Mouse (Mus musculus) midbrain, postnatal 0 days (tissue): Measurements from ENCODE around the gene Rtn3. TPM values are rescaled to one million over a fixed set of nuclear protein-coding genes. Genes with fewer than 3 reads are reported as not detected.

Source experiments
- ATAC-seq: fragments of 200-750 bp; cut with Nextera tagmentation; 2 replicates; pipeline ENCODE4 v1.8.0; 2017; ENCODE audit warnings: moderate number of reproducible peaks, mild to moderate bottlenecking, moderate TSS enrichment, moderate library complexity; ENCODE audit not compliant: low FRiP score
- DNase-seq: peaks from one replicate; pipeline ENCODE4 v3.0.0-alpha.2; 2015; ENCODE audit warnings: low spot score
- H3K27ac ChIP-seq: fragments of 300-500 bp; sonication (generic); 2 replicates; pipeline ENCODE4 v1.5.1; 2014; ENCODE audit warnings: low read depth, mild to moderate bottlenecking, low read length, mixed read lengths
- H3K27me3 ChIP-seq: fragments of 300-500 bp; sonication (generic); 2 replicates; pipeline ENCODE4 v1.6.1; 2014; ENCODE audit warnings: low read length, control low read depth, mixed read lengths; ENCODE audit not compliant: insufficient read depth
- H3K36me3 ChIP-seq: fragments of 300-500 bp; sonication (generic); 2 replicates; pipeline ENCODE4 v1.6.1; 2014; ENCODE audit warnings: low read length, control low read depth, mixed read lengths; ENCODE audit not compliant: insufficient read depth
- H3K4me1 ChIP-seq: fragments of 300-500 bp; sonication (generic); 2 replicates; pipeline ENCODE4 v1.6.1; 2014; ENCODE audit warnings: mild to moderate bottlenecking, control low read depth, antibody characterized with exemption, low read length, mixed read lengths; ENCODE audit not compliant: insufficient read depth
- H3K4me2 ChIP-seq: fragments of 300-500 bp; sonication (generic); 2 replicates; pipeline ENCODE4 v1.6.1; 2014; ENCODE audit warnings: low read depth, mild to moderate bottlenecking, low read length, mixed read lengths; ENCODE audit not compliant: poor library complexity, severe bottlenecking
- H3K4me3 ChIP-seq: fragments of 300-500 bp; sonication (generic); 2 replicates; pipeline ENCODE4 v1.5.1; 2014; ENCODE audit warnings: low read depth, mild to moderate bottlenecking, low read length, moderate library complexity
- H3K9ac ChIP-seq: fragments of 300-500 bp; sonication (generic); replicated peaks from 2 replicates; pipeline ENCODE4 v1.6.1; 2014; ENCODE audit warnings: mild to moderate bottlenecking, low read length, moderate library complexity, mixed read lengths; ENCODE audit not compliant: poor library complexity, severe bottlenecking
- H3K9me3 ChIP-seq: fragments of 300-500 bp; sonication (generic); 2 replicates; pipeline ENCODE4 v1.6.1; 2016; ENCODE audit warnings: low read length, control low read depth
- CTCF ChIP-seq: IDR thresholded peaks from 2 replicates; pipeline ENCODE4 v1.5.1; 2016; ENCODE audit warnings: antibody characterized with exemption, mild to moderate bottlenecking
- WGBS: fragments of 180-500 bp; shearing (Covaris S2); extraction: QIAGEN DNeasy Blood & Tissue Kit; methylation state at CpG from one replicate; pipeline ENCODE4 v1.1.7; 2014; 5-methylcytosine and 5-hydroxymethylcytosine counted together
- polyA plus RNA-seq: library from polyadenylated mRNA; unstranded; fragments of >200 nt; fragmentation: Nextera tagmentation; extraction: Ambion mirVana; gene quantifications from 2 replicates; pipeline ENCODE4 v1.2.1, GENCODE M21; 2015
- total RNA-seq: library from RNA; depleted of rRNA; stranded (reverse); fragments of >200 nt; gene quantifications from 2 replicates; pipeline ENCODE4 v1.2.3, GENCODE M21; 2014

Gene Rtn3
- total and polyA plus RNA-seq, 2 experiments from 2014 or later, result 420 to 750 TPM

GRCm38 (mm10) chr19:7436061-7436970 is 46.8 kb downstream of the Rtn3 start:
- Histone ChIP-seq H3K4me1 (no peaks in the 10 kb centered on the region), H3K27ac (peak overlapping the region; percentile 32; the same call in 1 of the 2 replicates), H3K36me3 (peaks cover 30% of the 10 kb centered on the region), H3K27me3 (no peaks in the 10 kb centered on the region), H3K4me3 (no peak overlapping the region), H3K9me3 (no peaks in the 10 kb centered on the region), H3K4me2 (no peak overlapping the region), H3K9ac (no peak overlapping the region)
- ATAC-seq (peak; percentile 70; the same call in 1 of the 2 replicates), DNase-seq (peak; percentile 85)
- peak; percentile 86 for TF ChIP-seq CTCF
- 71% methylated on average over 5 of the region's 5 CpGs for WGBS

GRCm38 (mm10) chr19:7434887-7435286 is 48.2 kb downstream of the Rtn3 start:
- Histone ChIP-seq H3K4me2 (no peak overlapping the region), H3K27me3 (no peaks in the 10 kb centered on the region), H3K27ac (no peak overlapping the region), H3K4me3 (no peak overlapping the region), H3K36me3 (peaks cover 41% of the 10 kb centered on the region), H3K9me3 (no peaks in the 10 kb centered on the region), H3K4me1 (no peaks in the 10 kb centered on the region), H3K9ac (no peak overlapping the region)
- 80% methylated on average over 2 of the region's 2 CpGs for WGBS
- ATAC-seq (no peak), DNase-seq (no peak)
- TF ChIP-seq CTCF, result no peak

DNA sequence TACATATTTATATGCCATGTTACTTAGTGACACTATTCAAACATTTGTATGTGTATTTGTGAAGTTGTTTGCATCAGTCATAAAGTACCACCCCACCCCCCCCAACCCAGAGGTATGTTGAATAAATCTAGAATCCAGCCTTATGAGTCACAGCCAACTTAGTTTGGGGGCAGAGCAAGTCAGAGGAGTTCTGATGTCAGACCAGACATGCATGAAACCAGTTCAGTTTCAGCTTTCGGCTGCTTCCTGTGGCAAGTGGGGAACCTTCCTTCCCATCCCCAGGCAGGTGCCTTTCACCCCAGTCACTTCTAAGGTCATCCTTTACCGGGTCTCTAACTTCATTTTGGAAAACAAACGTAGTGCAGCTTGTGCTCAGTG is 57.7 kb downstream of the Rtn3 start:
- peaks cover 24% of the 10 kb centered on the region for H3K36me3 ChIP-seq
- H3K4me1 ChIP-seq, result peaks cover 12% of the 10 kb centered on the region
- no peak overlapping the region for H3K4me3 ChIP-seq
- ATAC-seq (no peak), DNase-seq (no peak)
- no peaks in the 10 kb centered on the region for H3K9me3 ChIP-seq
- no peak for TF ChIP-seq CTCF
- no peak overlapping the region for H3K4me2 ChIP-seq
- H3K9ac ChIP-seq, result no peak overlapping the region
- no peak overlapping the region for H3K27ac ChIP-seq
- 43% methylated on average over 3 of the region's 3 CpGs for WGBS
- no peaks in the 10 kb centered on the region for H3K27me3 ChIP-seq

DNA sequence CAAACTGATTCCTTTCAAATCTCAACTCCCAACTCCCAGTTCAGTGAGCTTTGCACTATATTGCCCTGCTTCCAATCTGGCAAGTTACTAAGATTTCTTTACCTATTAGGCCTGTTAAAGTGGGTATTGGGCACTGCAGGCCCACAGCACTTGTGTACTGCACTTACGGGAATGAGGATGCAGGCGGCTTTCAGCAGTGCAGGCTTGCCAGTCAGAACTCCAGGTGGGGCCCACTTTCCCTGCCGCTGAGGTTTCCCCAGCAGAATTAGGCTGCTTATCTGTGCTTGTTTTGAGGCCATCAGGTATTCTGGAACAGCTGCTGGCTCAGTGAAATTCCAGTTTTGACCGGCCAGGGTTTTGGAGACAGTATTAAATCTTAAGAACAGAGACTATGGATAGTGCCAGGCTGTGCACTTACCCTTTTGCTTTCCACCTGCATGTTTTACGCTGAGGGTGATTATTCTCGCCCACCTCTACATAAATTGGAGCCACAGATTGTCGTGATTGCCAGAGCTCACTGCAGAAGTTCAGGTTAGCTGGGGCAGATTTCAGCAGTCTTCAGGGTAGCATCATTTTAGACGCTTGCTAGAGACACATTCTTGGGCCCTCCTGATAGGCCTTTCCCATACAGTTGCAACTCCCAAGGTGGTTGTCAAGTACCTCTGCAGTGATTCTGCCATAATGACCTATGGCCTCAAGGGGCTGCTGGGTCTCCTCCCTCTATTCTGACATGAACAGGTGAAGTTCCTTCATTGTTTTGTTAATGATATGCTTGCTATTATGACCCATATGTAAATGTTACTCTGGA is 58.3 kb downstream of the Rtn3 start:
- Histone ChIP-seq H3K4me2 (no peak overlapping the region), H3K36me3 (peaks cover 21% of the 10 kb centered on the region), H3K27ac (0 out of 2 replicates have a peak overlapping the region, but pooled peaks have one; percentile 60), H3K4me3 (no peak overlapping the region), H3K27me3 (no peaks in the 10 kb centered on the region), H3K9me3 (no peaks in the 10 kb centered on the region), H3K9ac (no peak overlapping the region), H3K4me1 (peaks cover 12% of the 10 kb centered on the region)
- 0 out of 2 replicates have a peak, but pooled peaks have one; percentile 6 for TF ChIP-seq CTCF
- DNase-seq (peak; percentile 35), ATAC-seq (no peak)
- WGBS, result 41% methylated on average over 8 of the region's 8 CpGs

- H3K4me1 ChIP-seq, result peaks cover 16% of the 10 kb centered on the region
- DNase-seq, result no peak
- peak overlapping the region; percentile 64; the same call in 1 of the 2 replicates for H3K9ac ChIP-seq
- H3K27me3 ChIP-seq, result no peaks in the 10 kb centered on the region
- peak overlapping the region; percentile 50 for H3K4me2 ChIP-seq
- no peak for ATAC-seq
- 33% methylated on average over 7 of the region's 7 CpGs for WGBS
- no peaks in the 10 kb centered on the region for H3K9me3 ChIP-seq
- TF ChIP-seq CTCF, result no peak
- peak overlapping the region; percentile 37; the same call in 1 of the 2 replicates for H3K4me3 ChIP-seq
- peaks cover 17% of the 10 kb centered on the region for H3K36me3 ChIP-seq
- H3K27ac ChIP-seq, result peak overlapping the region; percentile 74
Observed at GRCm38 (mm10) chr19:7424131-7424530, 59.0 kb downstream of the Rtn3 start.
